Mouse (Mus musculus) midbrain, embryonic 15.5 days (tissue): ENCODE results near the gene Elfn2. TPM values are rescaled to one million over a fixed set of nuclear protein-coding genes. Genes with fewer than 3 reads are reported as not detected.
A peak's percentile ranks its signal among the peaks of the same experiment; 100 is the strongest.

Experiments used
- ATAC-seq: fragments of 200-750 bp; cut with Nextera tagmentation; replicated peaks from 2 replicates; pipeline ENCODE4 v1.8.0; 2017; ENCODE audit warnings: moderate TSS enrichment
- H3K27ac ChIP-seq: fragments of 300-500 bp; sonication (generic); 2 replicates; pipeline ENCODE4 v1.5.1; 2015; ENCODE audit warnings: mild to moderate bottlenecking, inconsistent platforms
- H3K27me3 ChIP-seq: fragments of 300-500 bp; sonication (generic); replicated peaks from 2 replicates; pipeline ENCODE4 v1.6.1; 2015; ENCODE audit warnings: inconsistent platforms
- H3K36me3 ChIP-seq: fragments of 300-500 bp; sonication (generic); replicated peaks from 2 replicates; pipeline ENCODE4 v1.6.1; 2015; ENCODE audit warnings: inconsistent platforms
- H3K4me1 ChIP-seq: fragments of 300-500 bp; sonication (generic); 2 replicates; pipeline ENCODE4 v1.6.1; 2015; ENCODE audit warnings: inconsistent platforms
- H3K4me2 ChIP-seq: fragments of 300-500 bp; sonication (generic); 2 replicates; pipeline ENCODE4 v1.6.1; 2015; ENCODE audit warnings: inconsistent platforms, mild to moderate bottlenecking, moderate library complexity
- H3K4me3 ChIP-seq: fragments of 300-500 bp; sonication (generic); 2 replicates; pipeline ENCODE4 v1.5.1; 2015; ENCODE audit warnings: mild to moderate bottlenecking, inconsistent platforms
- H3K9ac ChIP-seq: fragments of 300-500 bp; sonication (generic); 2 replicates; pipeline ENCODE4 v1.6.1; 2015; ENCODE audit warnings: mild to moderate bottlenecking, inconsistent platforms
- H3K9me3 ChIP-seq: fragments of 300-500 bp; sonication (generic); 2 replicates; pipeline ENCODE4 v1.6.1; 2016; ENCODE audit warnings: inconsistent platforms
- WGBS: fragments of 180-500 bp; shearing (Covaris S2); methylation state at CpG from one replicate; pipeline ENCODE4 v1.1.7; 2015; ENCODE audit warnings: mixed read lengths; 5-methylcytosine and 5-hydroxymethylcytosine counted together
- polyA plus RNA-seq: library from polyadenylated mRNA; unstranded; fragments of >200 nt; fragmentation: Nextera tagmentation; extraction: Ambion mirVana; gene quantifications from 2 replicates; pipeline ENCODE4 v1.2.1, GENCODE M21; 2015

The Elfn2 gene
- polyA plus RNA-seq, 1 experiment from 2014 or later: 11.1 TPM

DNA sequence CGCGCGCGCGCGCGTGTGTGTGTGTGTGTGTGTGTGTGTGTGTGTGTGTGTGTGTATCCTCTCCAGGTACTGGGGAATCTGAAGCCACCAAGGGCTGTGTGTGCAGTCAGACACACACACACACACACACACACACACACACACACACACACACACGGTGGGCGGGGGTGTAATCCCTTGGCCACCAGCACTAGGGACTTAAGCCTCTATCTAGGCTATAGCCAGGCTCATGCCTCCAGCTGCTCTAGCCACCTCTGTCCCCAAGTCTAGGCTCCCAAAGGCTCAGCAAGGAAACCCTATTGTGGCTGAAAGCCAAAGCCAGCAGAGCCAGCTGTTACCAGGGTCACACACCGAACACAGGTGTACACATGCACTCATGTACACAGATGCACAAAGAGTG, 24.3 kb upstream of the Elfn2 start:
- WGBS: 72% methylated on average over 9 of the region's 10 CpGs
- Histone ChIP-seq H3K9ac (no peak overlapping the region), H3K27ac (no peak overlapping the region)

DNA sequence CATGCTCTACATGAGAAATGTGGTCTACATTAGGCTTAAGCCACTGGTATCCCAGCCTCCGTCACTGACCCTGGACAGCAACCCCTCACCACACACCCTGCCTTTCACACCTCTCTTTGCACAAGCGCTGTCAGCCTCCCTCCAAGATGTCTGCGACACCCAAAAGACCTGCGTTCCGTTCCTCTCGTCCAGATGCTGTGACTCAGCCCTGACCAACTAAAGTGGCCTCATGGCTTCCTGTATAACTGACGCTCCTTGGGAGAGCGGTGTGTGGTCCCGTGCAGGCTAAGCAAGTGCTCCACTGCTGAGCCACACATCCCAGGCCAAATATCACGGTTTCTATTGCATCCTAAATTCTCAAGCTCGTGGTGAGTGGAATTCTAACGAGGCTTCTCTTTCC, 22.1 kb upstream of the Elfn2 start:
- ATAC-seq: no peak
- Histone ChIP-seq H3K9ac (no peak overlapping the region), H3K9me3 (no peaks in the 10 kb centered on the region), H3K4me3 (no peak overlapping the region), H3K4me2 (no peak overlapping the region), H3K36me3 (no peaks in the 10 kb centered on the region), H3K4me1 (peaks cover 21% of the 10 kb centered on the region), H3K27me3 (no peaks in the 10 kb centered on the region), H3K27ac (no peak overlapping the region)
- 77% methylated on average over 12 of the region's 12 CpGs for WGBS

More for the DNA sequence above, 24.3 kb upstream of the Elfn2 start:
- Histone ChIP-seq H3K9me3 (no peaks in the 10 kb centered on the region), H3K27me3 (no peaks in the 10 kb centered on the region), H3K4me2 (no peak overlapping the region), H3K4me1 (0 out of 2 replicates have a peak, but pooled peaks cover 2% of the 10 kb centered on the region), H3K4me3 (no peak overlapping the region), H3K36me3 (no peaks in the 10 kb centered on the region)
- no peak for ATAC-seq

DNA sequence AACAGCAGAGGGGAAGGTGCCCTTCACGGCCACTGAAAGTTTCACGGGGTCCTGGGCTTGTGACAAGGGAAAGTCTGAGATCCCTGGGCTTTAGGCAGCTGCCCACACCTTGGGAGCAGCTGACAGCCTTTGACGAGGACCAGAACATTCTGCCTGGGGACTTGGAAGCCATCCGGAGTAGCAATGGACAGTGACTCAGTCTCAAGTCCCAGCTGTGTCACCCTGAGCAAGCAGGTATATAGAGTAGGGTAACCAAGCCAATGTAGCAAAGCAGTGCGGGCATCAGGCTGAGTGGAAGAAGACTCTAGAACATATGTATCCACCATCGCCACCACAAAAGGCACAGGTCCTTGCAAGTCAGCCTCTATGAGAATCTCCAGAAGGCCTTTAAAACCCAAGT, 18.6 kb upstream of the Elfn2 start:
- H3K4me2 ChIP-seq: no peak overlapping the region
- no peaks in the 10 kb centered on the region for H3K9me3 ChIP-seq
- H3K4me3 ChIP-seq: no peak overlapping the region
- whole genome bisulfite sequencing: 65% methylated on average over 6 of the region's 6 CpGs
- peak overlapping the region; percentile 79; the same call in 1 of the 2 replicates for H3K27ac ChIP-seq
- H3K4me1 ChIP-seq: peaks cover 25% of the 10 kb centered on the region
- no peaks in the 10 kb centered on the region for H3K36me3 ChIP-seq
- no peak overlapping the region for H3K9ac ChIP-seq
- ATAC-seq: no peak
- H3K27me3 ChIP-seq: no peaks in the 10 kb centered on the region

DNA sequence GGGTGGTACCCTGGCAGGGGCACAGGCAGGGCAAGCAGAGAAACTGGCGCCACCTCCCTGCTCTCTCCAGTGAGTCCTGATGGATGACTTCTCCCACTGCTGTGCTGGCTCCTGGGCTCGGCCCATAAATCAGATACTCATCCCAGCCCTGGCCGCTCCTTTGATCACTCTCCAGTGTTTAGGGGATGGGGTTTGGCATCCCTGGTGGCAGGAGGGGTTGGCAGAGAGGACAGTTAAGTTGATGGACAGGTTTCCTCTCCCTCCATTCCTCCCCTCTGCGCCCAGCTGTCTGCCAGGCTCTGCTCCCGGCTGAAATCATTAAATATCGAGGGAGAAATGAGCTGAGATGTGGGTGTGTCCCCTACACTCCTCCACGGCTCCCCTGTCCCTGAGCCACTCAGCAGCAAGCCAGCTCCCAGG, 18.1 kb upstream of the Elfn2 start:
- peak overlapping the region; percentile 79 for H3K27ac ChIP-seq
- WGBS: 28% methylated on average over 7 of the region's 7 CpGs
- no peaks in the 10 kb centered on the region for H3K27me3 ChIP-seq
- no peaks in the 10 kb centered on the region for H3K36me3 ChIP-seq
- no peak overlapping the region for H3K9ac ChIP-seq
- no peak overlapping the region for H3K4me2 ChIP-seq
- peak; percentile 46; the same call in 1 of the 2 replicates for ATAC-seq
- H3K4me3 ChIP-seq: no peak overlapping the region
- H3K9me3 ChIP-seq: no peaks in the 10 kb centered on the region
- H3K4me1 ChIP-seq: peaks cover 25% of the 10 kb centered on the region

DNA sequence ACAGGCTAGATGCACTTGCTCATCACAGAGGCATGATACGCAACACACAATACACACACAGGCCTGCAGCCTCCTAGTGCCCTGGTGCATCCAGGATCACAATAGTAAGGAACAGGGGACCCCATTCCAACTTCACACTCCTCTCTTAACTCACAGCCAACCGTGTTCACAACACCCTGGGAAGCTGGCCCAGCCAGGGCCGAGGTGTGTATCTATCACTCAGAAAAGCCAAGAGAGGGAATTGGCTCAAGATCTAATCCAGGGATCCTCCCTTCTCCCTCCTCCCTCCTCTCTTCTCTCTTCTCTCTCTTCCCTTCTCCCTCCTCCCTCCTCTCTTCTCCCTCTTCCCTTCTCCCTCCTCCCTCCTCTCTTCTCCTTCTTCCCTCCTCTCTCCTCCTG, 17.6 kb upstream of the Elfn2 start:
- Histone ChIP-seq H3K36me3 (no peaks in the 10 kb centered on the region), H3K4me1 (peaks cover 29% of the 10 kb centered on the region), H3K27ac (peak overlapping the region; percentile 79), H3K4me2 (no peak overlapping the region), H3K9ac (no peak overlapping the region), H3K4me3 (no peak overlapping the region), H3K9me3 (no peaks in the 10 kb centered on the region), H3K27me3 (no peaks in the 10 kb centered on the region)
- WGBS: 49% methylated on average over 3 of the region's 3 CpGs
- ATAC-seq: no peak

DNA sequence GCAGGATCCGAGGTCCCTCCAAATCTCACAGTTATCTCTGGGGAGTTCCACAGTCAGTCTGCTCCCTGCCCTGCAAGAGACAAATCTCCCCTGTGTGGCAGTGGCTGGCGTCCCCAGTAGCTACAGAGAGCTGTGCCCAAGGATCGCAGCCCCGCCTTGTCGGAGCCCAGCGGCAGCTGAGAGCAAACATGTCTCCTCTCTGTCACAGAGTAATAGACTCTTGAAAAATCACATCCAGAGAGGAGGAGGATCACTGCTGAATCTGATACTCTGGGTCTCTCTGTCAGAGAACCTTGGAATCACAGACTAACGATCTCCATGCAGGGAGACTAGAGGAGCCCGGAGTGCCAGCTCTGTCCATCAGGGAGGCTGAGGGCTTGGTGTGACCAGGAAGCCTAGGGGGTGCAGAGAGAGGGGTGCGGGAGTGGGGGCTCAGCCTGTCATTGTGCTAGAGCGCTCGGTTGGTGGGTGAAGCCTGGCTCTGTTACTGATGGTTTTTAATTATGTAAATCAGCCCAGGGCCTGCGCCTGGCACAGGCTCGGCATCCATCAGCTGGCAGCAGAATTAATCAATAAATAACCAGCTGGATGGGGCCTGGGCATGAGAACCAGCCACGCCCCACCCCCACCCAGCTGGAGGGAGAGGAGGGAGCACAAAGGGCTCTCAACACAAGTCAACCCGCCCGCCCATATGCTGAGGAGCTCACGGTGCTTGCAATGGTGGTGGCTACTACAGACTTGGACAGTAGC, 17.0 kb upstream of the Elfn2 start:
- H3K4me2 ChIP-seq: no peak overlapping the region
- no peaks in the 10 kb centered on the region for H3K36me3 ChIP-seq
- no peak overlapping the region for H3K4me3 ChIP-seq
- WGBS: 20% methylated on average over 17 of the region's 17 CpGs
- H3K27ac ChIP-seq: peak overlapping the region; percentile 79
- no peak overlapping the region for H3K9ac ChIP-seq
- peak; percentile 84 for ATAC-seq
- peaks cover 29% of the 10 kb centered on the region for H3K4me1 ChIP-seq
- no peaks in the 10 kb centered on the region for H3K9me3 ChIP-seq
- H3K27me3 ChIP-seq: no peaks in the 10 kb centered on the region

DNA sequence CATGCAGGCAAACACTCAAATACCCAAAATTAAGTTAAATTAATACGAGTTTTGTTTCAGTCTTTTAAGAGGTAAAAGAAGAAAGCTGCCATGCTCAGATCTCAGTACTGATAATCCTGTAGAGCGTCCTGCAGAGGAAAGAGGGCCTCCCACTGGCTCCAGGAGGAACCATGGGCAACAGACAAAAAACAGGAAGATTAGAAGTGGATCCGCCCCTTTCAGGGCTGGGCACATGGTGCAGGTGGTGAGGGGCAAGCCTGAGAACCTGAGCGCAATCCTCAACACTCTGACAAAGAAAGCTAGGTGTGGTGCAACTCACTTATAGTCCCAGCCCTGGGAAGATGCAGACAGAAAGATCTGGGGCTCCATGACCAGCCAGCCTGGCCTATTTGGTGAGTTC, 13.3 kb upstream of the Elfn2 start:
- no peak overlapping the region for H3K4me3 ChIP-seq
- no peak overlapping the region for H3K4me2 ChIP-seq
- 49% methylated on average over 4 of the region's 4 CpGs for WGBS
- ATAC-seq: no peak
- H3K9ac ChIP-seq: no peak overlapping the region
- H3K4me1 ChIP-seq: peaks cover 22% of the 10 kb centered on the region
- H3K36me3 ChIP-seq: no peaks in the 10 kb centered on the region
- no peaks in the 10 kb centered on the region for H3K9me3 ChIP-seq
- H3K27me3 ChIP-seq: no peaks in the 10 kb centered on the region
- 0 out of 2 replicates have a peak overlapping the region, but pooled peaks have one; percentile 17 for H3K27ac ChIP-seq

DNA sequence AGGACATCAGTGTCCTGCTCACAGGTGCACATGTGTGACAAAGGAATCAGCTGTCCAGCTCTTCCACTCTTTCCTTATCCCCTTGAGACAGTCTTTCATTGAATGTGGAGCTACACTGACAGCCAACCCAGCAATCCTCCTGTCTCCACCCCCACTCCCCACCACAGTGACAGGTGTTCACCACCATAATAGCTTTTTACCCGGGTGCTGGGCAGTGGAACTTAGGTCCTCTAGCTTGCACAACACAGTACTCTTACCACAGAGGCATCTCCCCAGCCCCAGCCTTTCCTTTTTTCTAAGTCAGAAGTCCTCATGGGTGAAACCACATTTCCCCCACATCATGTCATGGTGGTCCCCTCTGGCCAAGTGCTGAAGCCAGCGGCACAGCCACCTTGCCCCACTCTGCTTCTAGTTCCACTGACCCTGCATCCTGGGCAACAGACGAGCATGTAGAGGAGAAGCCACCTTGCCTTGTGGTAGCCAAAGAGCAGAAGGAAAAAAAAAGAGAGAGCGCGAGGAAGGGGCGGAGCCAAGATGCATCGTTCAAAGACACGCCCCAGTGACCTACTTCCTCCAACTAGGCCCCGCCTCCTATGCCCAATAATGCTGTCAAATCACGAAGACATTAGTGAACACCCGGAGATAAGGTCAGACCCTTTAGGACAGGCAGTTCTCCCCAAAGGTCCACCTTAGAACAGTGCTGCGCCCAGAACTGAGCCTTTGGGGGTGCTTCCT, 11.9 kb upstream of the Elfn2 start:
- H3K4me3 ChIP-seq: no peak overlapping the region
- H3K9ac ChIP-seq: no peak overlapping the region
- no peak overlapping the region for H3K4me2 ChIP-seq
- WGBS: 82% methylated on average over 12 of the region's 12 CpGs
- no peak overlapping the region for H3K27ac ChIP-seq
- no peaks in the 10 kb centered on the region for H3K36me3 ChIP-seq
- H3K9me3 ChIP-seq: no peaks in the 10 kb centered on the region
- H3K4me1 ChIP-seq: peaks cover 9% of the 10 kb centered on the region
- no peak for ATAC-seq
- H3K27me3 ChIP-seq: no peaks in the 10 kb centered on the region

DNA sequence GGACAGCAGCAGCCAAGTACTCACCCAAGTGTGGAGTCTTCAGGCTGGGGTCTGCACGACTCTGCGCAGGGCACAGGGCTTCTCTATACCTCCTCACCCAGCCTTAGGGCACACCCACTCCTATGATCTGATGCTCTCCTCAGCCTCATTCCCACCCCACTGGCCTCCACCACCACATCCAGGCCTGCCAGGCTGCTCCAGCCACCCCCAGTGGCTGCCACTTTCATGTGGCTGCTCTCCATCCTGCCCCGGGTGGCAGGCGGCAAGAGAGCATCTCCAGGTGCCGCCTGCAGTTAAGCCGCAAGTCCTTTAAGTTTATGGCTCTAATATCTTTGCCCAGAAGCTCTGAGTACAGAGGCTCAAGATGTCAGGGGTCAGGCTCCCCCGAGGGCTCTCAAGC, 8.1 kb upstream of the Elfn2 start:
- 0 out of 2 replicates have a peak, but pooled peaks cover 4% of the 10 kb centered on the region for H3K4me1 ChIP-seq
- ATAC-seq: no peak
- WGBS: 66% methylated on average over 7 of the region's 7 CpGs
- no peak overlapping the region for H3K27ac ChIP-seq
- H3K27me3 ChIP-seq: no peaks in the 10 kb centered on the region
- no peaks in the 10 kb centered on the region for H3K9me3 ChIP-seq
- no peak overlapping the region for H3K4me3 ChIP-seq
- no peak overlapping the region for H3K9ac ChIP-seq
- no peaks in the 10 kb centered on the region for H3K36me3 ChIP-seq
- H3K4me2 ChIP-seq: no peak overlapping the region

DNA sequence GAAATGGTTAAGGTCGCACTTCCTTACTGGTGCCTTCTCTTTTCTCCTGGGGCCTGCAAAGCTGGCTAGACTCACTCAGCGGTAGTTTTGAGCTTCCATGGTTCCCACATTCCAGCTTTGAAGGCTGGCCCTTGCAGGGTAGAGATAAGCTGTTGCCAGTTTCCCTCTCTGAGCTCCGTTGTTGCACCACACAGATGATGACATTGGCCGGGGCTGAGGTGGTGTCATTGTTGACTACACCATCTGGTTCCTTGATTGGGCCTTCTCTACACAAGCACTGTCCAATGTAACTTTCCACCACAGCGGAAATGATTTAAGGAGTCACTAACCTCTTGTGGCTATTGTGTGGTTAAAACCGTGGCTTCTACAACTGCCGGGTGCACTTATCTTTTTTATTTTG, 2.0 kb upstream of the Elfn2 start:
- Histone ChIP-seq H3K9ac (no peak overlapping the region; the same call in 1 of the 2 replicates), H3K9me3 (no peaks in the 10 kb centered on the region), H3K4me2 (no peak overlapping the region), H3K27ac (no peak overlapping the region), H3K4me3 (no peak overlapping the region), H3K27me3 (peaks cover 6% of the 10 kb centered on the region), H3K36me3 (no peaks in the 10 kb centered on the region), H3K4me1 (peaks cover 38% of the 10 kb centered on the region)
- ATAC-seq: no peak
- WGBS: 77% methylated on average over 7 of the region's 7 CpGs

DNA sequence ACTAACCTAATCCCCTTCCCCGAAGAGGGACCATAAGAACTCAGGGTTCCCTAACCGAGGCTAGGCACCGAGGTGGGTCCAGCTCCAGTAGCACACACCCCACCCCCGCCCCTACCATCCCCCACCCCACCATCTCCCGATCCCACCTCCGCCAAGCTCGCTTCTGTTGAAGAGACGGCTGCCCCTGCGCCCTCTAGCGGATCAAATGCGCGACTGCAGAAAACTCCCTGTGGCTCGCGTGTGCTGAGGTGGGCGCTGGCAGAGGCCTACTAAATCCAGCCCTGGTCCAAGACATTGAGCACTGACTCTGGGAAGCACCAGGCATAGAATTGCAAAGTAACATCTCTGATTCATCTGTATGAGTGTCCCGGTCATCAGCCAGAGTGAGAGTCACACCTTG, 1.5 kb upstream of the Elfn2 start:
- Histone ChIP-seq H3K27me3 (peaks cover 6% of the 10 kb centered on the region), H3K4me2 (peak overlapping the region; percentile 83), H3K36me3 (no peaks in the 10 kb centered on the region), H3K9me3 (no peaks in the 10 kb centered on the region), H3K27ac (no peak overlapping the region), H3K4me1 (peaks cover 40% of the 10 kb centered on the region), H3K4me3 (0 out of 2 replicates have a peak overlapping the region, but pooled peaks have one; percentile 17), H3K9ac (no peak overlapping the region; the same call in 1 of the 2 replicates)
- no peak for ATAC-seq
- WGBS: 2% methylated on average over 16 of the region's 16 CpGs

DNA sequence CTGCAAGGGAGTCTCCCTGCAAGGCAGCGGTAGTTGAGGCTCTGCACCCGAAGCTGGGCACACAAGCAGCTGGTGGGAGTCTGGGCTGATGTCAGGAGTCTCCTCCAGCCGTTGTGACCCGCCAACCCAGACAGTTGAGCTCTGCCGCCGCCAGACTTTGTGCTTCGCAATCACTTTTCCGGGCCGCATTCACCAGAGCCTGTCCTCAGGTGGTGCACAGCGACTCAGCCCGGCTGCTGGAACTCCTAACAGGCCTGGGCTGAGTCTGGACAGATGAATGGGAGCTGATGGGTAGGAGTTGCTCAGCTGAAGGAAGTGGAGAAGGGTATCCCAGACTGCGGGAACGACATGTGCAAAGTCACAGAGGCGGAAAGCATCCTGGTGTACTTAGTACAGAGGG, 845 bp upstream of the Elfn2 start:
- no peak for ATAC-seq
- Histone ChIP-seq H3K4me1 (peaks cover 40% of the 10 kb centered on the region), H3K27ac (no peak overlapping the region), H3K36me3 (no peaks in the 10 kb centered on the region), H3K4me3 (peak overlapping the region; percentile 78), H3K9me3 (no peaks in the 10 kb centered on the region), H3K4me2 (peak overlapping the region; percentile 83; the same call in 1 of the 2 replicates), H3K27me3 (peaks cover 6% of the 10 kb centered on the region), H3K9ac (no peak overlapping the region)
- 3% methylated on average over 14 of the region's 14 CpGs for WGBS
